Mouse (Mus musculus) E14TG2a.4 (cell line): ENCODE measurements around the gene Vmn2r118.

Experiments
- H3K27me3 ChIP-seq: 2 replicates; pipeline ENCODE4 v1.6.1; 2014; ENCODE audit warnings: low read length, control low read depth; ENCODE audit not compliant: insufficient read depth
- H3K36me3 ChIP-seq: 2 replicates; pipeline ENCODE4 v1.6.1; 2014; ENCODE audit warnings: low read length, control low read depth; ENCODE audit not compliant: insufficient read depth
- H3K4me1 ChIP-seq: replicated peaks from 2 replicates; pipeline ENCODE4 v1.6.1; 2014; ENCODE audit warnings: low read depth, low read length, control low read depth
- H3K4me3 ChIP-seq: replicated peaks from 2 replicates; pipeline ENCODE4 v1.5.1; 2014; ENCODE audit warnings: mild to moderate bottlenecking, low read length
- H3K9me3 ChIP-seq: 2 replicates; pipeline ENCODE4 v1.6.1; 2014; ENCODE audit warnings: low read length, control low read depth
- CTCF ChIP-seq: conservative IDR thresholded peaks from 2 replicates; pipeline ENCODE4 v1.5.1; 2014; ENCODE audit warnings: low read length
- NANOG ChIP-seq: IDR thresholded peaks from 2 replicates; pipeline ENCODE4 v1.6.1; 2014; ENCODE audit warnings: borderline replicate concordance, low read length, mixed read lengths
- POU5F1 ChIP-seq: IDR thresholded peaks from 2 replicates; pipeline ENCODE4 v1.6.1; 2014; ENCODE audit warnings: low read length, borderline replicate concordance

The Vmn2r118 gene

GRCm38 (mm10) chr17:55625092-55625491 lies at the start of gene Vmn2r118:
TSS of gene Vmn2r118 (minus strand) at chr17:55625192.
- TF ChIP-seq POU5F1 = no peak
- no peak for TF ChIP-seq NANOG
- TF ChIP-seq CTCF = no peak
- no peaks in the 10 kb centered on the region for H3K4me1 ChIP-seq
- H3K4me3 ChIP-seq = no peak within 1 kb of the TSS
- H3K27me3 ChIP-seq = no peaks in the 10 kb centered on the region
- no peaks in the 10 kb centered on the region for H3K9me3 ChIP-seq
- no peaks in the 10 kb centered on the region for H3K36me3 ChIP-seq

- H3K27me3 ChIP-seq = no peaks in the 10 kb centered on the region
- no peak overlapping the region for H3K4me3 ChIP-seq
- no peaks in the 10 kb centered on the region for H3K9me3 ChIP-seq
- no peak for TF ChIP-seq NANOG
- TF ChIP-seq CTCF = no peak
- no peak for TF ChIP-seq POU5F1
- no peaks in the 10 kb centered on the region for H3K4me1 ChIP-seq
- H3K36me3 ChIP-seq = no peaks in the 10 kb centered on the region
These were observed 36.1 kb upstream of the Vmn2r118 start for GRCm38 (mm10) chr17:55661099-55661498.

GRCm38 (mm10) chr17:55590838-55591237 lies 34.2 kb downstream of the Vmn2r118 start:
- Histone ChIP-seq H3K36me3 (no peaks in the 10 kb centered on the region), H3K9me3 (peaks cover 17% of the 10 kb centered on the region; the same call in 1 of the 2 replicates), H3K4me1 (no peaks in the 10 kb centered on the region), H3K4me3 (no peak overlapping the region), H3K27me3 (no peaks in the 10 kb centered on the region)
- TF ChIP-seq POU5F1 (no peak), CTCF (no peak), NANOG (no peak)

- Histone ChIP-seq H3K4me3 (no peak overlapping the region), H3K36me3 (no peaks in the 10 kb centered on the region), H3K27me3 (no peaks in the 10 kb centered on the region), H3K4me1 (no peaks in the 10 kb centered on the region), H3K9me3 (no peaks in the 10 kb centered on the region)
- TF ChIP-seq POU5F1 (no peak), NANOG (no peak), CTCF (no peak)
These were observed 63.2 kb downstream of the Vmn2r118 start for GRCm38 (mm10) chr17:55561774-55562173.

GRCm38 (mm10) chr17:55548476-55548875 lies 76.5 kb downstream of the Vmn2r118 start:
- H3K4me1 ChIP-seq = no peaks in the 10 kb centered on the region
- no peaks in the 10 kb centered on the region for H3K27me3 ChIP-seq
- no peaks in the 10 kb centered on the region for H3K36me3 ChIP-seq
- no peak overlapping the region for H3K4me3 ChIP-seq
- TF ChIP-seq POU5F1 (no peak), CTCF (no peak), NANOG (no peak)
- no peaks in the 10 kb centered on the region for H3K9me3 ChIP-seq
